Mouse (Mus musculus): Measurements from ENCODE around the gene Mgea5. TPM values are rescaled to one million over a fixed set of nuclear protein-coding genes. Genes with fewer than 3 reads are reported as not detected.
A peak's percentile ranks its signal among the peaks of the same experiment; 100 is the strongest.

Mgea5 gene
- total RNA-seq, 2 experiments from 2014 or later = 82.8 to 89.2 TPM

DNA sequence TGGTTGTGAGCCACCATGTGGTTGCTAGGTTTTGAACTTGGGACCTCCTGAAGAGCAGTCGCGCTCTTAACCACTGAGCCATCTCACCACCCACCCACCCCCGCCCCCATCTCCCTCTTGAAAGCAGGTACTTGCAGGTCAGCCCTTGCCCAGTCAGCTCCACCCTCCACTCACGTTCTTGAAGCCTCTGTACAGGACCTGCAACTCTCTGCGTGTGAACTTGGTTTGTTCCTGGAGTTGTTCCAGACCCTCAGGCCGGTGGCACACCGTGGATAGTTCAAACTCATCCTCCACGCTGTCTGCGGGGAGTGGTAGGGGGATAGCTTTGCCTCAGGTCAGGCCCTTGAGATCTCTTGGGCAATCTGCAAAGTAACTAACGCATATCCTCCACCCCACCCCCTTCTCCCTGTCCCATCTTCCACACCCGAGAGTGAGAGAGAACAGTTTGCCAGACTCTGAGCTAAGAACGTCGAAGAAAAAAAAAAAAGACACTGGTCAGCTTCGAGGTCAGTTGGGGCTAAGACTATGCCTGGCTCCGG is 11.8 kb upstream of the Mgea5 start:
- no peak for DNase-seq

DNA sequence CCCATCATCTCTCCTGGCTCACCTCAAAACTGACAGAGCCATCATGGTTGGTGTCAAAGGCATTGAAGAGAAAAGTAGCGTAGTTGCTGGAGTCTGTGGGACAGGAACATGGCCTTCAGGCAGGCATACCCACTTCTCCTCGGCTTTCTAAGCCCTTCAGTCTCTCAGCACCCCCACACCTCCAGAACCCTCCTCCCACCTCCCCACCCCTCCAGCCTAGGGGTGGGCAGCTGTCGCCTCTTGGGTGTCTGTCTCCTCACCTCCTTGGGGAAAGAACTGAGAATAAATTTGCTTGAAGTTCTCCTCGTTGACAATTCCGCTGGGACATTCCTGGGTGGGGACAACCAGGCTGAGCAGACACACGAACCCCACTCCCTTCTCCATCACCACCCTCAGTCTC is 11.1 kb upstream of the Mgea5 start:
- DNase-seq = no peak

DNA sequence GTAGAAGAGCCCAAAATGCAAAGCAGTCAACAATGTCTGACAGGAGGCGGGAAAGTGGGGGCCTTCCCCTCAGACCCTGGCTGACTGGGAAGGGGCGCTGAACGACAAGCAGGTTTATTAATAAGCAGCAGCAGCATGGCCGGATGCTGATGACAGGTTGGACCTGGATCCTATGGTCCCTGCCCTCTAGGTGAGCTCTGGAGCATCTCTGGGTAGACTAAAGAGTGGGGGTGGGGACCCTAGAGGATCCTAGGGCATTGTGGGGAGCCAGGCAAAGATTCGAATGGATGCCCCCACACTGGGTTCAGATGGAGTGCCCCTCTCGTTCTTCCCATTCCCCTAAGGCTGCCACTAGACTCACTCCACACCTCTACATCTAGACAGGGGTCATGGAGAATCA is 8.8 kb upstream of the Mgea5 start:
- no peak for DNase-seq

DNA sequence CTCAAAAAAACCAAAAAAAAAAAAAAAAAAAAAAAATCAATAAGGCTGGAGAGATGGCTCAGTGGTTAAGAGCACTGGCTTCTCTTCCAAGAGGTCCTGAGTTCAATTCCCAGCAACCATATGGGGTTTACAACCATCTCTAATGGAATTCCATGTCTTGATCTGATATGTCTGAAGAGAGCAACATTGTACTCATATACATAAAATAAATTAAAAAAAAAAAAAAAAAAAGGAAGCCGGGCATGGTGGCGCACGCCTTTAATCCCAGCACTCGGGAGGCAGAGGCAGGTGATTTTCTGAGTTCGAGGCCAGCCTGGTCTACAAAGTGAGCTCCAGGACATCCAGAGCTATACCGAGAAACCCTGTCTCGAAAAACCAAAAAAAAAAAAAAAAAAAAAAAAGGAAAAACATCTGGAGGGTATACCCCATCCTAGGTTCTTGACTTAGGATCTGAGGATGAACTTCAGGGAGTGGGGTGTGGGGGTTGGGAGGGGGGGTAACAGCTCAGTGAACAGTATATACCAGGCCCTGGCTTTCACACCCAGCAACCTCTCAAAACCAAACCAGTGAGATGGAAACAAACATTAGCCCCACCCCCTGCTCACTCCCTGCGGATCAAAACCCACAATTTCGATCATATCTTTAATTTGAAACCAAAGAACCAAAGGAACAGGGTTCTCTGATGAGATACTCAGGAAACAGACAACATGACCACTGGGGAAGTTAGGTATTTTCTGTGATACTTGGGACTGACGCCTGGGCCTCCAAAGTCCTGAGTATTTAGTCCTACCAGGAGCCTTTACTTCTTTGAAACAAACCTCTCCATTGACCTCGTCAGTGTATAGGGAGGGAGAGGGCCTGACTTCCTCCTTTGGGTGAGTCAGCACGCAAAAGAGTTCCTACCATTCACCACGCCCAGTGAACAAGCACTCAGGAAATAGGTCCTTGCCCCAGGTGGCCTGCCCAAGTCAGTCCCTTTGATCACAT is 6.5 kb upstream of the Mgea5 start:
- no peak for DNase-seq

DNA sequence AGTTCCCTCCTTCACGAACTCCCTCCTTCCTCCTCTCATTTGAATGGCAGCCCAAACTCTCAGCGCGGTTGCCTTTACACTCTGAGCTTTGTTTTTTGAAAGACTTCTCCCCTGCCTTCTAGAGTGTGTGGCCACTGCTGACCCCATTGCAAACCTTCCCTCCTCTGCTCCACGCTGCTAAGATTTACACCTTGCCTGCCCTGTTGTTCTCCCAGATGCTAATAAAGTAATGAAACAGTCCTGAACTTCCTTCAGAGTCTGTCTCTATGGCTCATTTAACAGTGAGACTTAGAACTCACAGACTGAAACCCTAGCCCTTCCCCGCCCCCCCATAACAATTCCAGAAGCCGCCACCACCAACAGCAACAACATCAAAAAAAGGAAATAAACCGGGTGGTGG is 5.7 kb upstream of the Mgea5 start:
- no peak for DNase-seq

DNA sequence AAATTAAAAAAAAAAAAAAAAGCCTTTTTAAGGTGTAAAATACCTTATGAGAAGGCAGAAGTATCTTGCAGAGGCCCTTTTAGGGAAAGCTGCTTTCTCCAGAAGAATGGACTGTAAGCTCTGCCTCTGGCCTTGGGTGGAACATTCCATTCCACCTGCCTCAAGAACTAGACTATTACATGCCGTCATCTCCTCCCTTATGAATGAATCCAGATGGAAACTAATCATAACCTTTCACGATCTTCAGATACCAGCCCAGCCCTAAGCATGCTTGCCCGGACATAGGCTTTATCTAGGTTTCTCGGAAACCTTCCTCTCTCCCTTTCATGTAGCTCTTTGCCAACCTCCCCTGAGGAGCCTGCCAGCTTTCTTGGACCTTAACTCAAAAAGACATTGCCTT is 4.7 kb upstream of the Mgea5 start:
- no peak for DNase-seq

DNA sequence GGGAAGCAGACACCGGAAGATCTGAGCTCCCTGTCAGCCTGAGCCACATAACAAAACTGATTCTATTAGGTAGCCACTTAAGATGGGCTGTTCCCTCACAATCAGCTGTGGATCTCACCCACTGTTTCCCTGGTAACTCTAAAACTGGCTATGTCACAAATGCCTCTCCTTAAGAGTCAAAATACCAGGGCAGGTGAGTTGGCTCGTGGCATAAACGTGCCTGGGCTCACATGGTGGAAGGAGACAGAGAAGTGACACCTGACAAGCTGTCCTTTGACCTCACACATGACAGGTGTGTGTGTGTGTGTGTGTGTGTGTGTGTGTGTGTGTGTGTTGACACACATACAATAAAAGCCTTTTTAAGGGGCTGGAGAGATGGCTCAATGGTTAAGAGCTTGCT is 3.8 kb upstream of the Mgea5 start:
- no peak for DNase-seq

DNA sequence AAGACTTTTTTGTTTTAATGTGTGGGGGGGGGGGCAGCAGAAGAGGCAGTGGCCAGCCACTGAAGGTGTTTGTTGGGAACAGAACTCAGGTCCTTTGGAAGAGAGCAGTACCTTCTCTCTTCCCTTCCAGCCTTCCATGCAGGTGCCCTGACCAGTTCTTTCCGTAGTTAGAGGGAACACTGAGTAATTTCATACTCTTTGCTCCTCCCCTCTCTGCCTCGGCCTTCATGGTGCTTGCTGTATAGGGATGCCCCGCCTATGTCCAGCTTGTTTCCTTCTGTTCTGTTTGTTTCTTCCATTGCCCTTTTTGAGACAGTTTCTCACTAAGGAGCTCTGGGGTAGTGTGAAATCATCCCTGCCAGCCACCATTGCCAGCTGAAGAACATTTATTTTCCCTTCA is 1.8 kb upstream of the Mgea5 start:
- no peak for DNase-seq

DNA sequence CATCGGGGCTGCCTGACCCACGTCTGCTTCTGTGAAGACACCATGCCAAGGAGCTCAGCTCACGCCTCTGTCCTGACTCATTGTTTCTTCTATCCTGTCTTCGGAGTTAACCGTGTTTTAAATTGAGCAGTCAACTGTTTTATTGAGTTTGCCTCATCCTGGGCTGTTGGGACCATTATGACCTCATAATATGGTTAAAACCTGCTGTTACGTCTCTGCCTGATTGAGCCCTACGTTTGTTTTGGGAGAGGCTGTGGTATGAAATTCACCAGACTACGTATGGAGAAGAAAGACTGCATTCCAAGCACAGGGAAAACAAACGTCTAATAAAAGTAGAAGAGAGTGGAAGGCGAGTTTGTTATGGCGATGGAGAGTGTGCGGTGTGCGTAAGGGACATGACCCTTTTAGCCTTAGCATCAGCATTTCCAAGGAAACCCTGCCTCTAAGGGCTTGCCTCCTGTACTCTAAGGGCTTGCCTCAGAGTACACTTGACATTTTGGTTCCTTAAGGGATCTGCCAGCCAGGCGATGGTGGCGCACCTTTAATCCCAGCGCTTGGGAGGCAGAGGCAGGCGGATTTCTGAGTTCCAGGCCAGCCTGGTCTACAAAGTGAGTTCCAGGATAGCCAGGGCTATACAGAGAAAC is 418 bp upstream of the Mgea5 start:
- DNase-seq = no peak

DNA sequence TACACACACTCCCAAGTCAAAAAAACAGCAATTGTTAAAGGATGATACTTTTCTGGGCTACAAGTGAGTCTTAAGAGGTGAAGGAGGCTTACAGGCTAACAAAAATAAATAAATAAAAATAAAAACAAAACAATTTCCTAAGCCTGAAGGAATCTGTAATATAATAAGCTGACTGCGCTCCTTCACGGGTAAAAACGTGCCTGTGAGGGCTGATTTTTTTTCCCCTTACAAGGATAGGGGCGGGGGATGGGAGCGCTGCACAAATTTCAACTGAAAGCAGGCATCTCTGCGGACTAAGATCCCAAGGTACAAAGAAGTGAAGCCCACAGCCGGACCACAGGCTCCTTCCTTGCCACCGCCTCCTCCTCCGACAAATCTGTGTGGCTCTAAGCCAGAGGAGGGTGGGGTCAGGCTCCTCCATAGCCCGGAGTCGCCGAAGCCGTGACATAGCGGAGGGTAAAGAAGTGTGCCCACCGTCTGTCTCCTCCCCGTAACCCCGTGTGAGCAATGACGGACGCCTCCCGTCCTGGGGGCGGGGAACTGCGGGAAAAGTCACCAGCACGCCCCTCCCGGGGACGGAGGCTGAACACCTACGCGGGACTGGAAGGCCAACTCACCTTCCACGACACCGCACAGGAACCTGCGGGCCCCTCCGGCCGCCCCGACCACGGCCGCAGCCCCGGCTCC is 1.2 kb downstream of the Mgea5 start:
- DNase-seq = peak; percentile 83

DNA sequence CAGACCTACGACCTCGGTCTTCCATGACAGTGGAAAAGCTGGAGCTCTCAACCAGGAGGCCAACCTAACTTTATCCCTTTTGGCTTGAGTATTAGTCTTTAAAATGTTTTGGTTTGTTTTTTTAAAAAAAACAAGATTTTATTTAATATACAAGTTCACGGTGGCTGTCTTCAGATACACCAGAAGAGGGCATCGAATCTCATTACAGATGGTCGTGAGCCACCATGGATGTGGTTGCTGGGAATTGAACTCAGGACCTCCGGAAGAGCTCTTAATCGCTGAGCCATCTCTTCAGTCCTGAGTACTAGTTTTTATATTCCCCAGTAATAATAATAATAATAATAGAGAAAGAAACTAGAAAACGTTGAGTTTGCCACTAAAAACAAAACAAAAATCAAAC is 2.0 kb downstream of the Mgea5 start:
- no peak for DNase-seq

DNA sequence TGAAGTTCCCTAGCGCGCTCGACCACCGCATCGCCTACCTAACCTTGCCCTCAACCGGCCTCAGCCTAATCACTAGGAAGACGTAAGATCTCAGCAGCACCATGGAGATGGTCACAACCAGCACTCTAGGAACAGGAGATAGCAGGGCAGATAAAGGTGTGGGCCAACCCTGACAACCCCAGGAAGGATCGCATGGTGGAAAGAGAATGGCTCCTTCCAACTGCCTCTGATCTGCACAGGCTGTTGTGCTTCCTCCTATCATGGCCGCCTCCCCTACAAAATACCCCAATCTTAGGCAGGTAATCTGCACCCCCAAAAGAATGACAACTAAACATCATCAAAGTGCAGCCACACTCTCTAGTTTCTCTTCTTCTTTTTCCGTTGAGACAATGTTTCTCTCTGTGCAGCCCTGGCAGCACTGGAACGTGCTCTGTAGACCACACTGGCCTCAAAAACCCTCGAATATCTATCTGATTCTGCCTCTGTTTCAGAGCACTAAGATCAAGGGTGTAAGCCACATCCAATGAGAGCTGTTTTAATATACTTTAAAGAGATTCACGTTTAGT is 3.2 kb downstream of the Mgea5 start:
- DNase-seq = no peak

DNA sequence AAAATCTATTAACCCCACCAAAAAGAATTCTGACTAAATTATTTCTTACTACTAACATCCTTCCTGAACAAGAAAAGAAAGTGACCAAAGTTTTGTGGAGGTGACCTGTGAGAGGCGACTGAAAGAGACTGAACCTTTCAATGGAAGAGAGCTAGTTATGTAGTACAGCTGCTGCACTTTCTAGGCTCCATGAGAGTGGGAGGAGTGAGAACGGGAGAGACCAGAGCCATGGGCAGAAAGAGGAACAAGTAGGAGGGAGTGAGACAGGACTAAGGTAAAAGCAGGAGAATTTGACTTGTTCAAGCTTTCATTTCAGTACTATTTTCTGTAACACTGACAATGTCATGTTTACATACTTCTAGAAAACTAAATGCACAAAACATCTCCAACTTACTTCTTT is 8.2 kb downstream of the Mgea5 start:
- DNase-seq = no peak

DNA sequence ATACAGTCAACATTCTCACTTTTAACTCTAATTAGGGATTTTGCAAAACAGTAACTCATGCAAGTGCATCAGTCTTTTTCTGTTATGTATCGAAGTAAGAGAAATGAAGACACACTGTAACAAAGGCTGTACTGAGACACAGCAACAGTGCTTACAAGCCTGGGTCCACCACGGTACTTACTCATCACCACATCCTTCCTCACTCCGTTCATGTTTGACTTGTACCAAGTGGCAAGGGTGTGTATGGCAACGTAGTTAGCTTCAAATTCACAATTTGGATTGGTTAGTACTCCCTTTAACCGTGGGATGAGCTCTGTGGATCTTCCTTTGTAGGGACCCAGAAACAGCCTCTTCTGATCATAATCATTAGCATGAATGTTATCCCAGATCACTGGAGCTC is 12.1 kb downstream of the Mgea5 start:
- no peak for DNase-seq

DNA sequence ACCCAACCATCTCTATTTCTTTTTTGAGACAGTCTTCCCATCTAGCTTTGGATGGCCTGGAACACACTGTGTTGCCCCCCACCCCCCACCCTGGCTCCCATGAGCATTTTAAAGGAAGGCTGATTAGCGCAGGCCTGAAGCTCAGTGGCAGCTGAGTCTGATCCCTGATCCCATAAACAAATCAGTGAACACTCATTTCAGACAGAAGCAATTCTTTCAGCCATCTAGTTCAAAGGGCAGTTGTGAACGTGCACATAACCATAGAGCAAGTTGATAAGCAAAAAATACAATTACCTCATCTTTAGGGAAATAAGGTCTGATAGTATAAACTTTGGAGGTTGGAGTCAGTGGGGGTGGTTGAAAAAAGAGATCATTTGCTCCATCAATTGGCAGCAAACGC is 22.8 kb downstream of the Mgea5 start:
- no peak for DNase-seq

DNA sequence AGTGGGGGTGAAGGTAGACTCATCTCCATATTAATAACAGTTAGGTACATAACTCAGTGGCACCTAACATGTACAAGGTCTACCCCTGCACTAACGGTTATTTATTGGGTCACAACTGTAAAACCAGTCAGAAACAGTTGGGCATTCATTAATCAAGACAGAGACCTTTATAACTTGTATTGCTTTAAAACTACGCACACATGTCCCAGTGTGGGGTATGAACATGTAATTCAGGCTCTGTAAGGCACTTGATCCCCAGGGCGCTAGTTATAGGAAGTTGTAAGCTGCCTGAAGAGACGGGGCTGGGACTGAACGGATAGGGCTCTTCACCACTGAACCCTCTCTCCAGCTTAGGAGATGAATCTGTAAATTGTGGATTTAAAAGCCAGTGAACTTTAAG is 25.0 kb downstream of the Mgea5 start:
- DNase-seq = no peak

DNA sequence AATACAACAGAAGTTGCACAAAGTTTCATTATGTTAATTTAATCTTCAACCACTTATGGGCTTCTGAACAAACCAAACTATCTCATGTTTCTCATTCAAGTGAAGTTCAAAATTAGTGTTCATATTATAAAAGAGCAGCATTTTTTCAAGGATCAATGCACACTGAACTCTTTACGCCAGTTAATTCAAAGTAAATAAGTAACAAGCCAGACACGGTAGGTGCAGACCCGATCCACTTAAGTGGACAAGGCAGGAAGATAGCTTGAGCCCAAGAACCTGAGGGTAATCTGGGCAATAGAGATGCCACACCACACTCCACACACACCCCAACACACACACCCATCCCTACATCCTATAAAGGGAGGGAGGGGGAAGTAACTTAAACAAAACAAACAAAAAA is 30.1 kb downstream of the Mgea5 start:
- DNase-seq = no peak

DNA sequence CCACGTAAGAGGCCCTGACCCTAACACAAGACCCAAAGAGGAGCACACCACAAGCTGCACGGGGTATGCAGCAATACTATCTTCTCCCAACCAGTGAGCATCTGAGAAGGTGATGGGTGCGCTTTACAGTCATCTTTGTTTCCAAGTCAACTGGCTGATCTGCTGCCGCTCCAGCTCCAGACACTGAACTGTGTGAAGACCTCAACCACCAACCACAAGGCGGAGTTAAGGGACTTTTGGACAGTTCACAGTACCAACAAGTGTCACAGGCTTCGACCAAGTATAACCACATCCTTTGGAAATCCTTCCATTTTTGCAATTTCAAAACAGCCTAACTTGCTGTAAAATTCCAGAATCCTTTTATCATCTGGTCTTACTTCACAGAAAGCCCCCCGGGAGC is 31.8 kb downstream of the Mgea5 start:
- DNase-seq = no peak

DNA sequence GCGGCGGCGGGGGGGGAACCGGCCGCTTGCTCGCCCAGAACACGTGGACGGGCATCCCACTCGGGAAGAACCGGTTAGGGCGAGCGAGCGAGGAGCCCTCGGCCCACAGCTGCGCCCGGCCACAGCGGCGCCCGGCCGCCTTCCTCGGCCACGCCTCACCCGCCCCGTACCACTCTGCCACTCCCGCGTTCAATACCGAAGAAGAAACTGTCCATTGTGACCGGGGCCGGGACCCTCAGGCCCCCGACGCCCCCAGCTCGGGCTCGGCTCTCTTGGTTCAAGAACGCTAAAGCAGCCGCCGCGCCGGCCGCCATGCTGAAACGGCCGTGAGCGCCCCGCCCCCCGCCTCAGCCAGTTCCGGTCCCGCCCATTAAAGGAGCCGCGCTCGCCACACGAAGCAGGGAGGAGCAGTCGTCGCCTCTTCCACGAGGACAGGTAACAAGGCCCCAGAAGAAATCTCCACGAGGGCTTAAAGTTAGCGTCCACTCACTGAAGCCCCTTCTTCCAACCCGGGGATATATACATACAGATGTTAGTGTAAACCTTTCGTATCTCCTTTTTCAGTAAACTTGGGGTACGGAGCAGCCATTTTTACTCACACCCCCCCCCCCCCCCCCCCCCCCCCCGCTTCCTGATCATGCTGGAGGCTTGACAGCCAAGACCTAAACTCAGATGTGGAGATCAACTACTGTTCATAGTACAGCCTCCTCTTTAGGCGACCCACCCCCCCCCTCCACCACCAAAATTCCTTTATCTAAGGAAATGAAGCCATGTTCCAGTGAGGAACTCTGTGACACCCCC is 34.2 kb downstream of the Mgea5 start, which contains the start of gene Npm3:
Gene Npm3, minus strand, starts transcription at position 349 of the 801 bp plus-strand sequence.
- peak; percentile 90 for DNase-seq

DNA sequence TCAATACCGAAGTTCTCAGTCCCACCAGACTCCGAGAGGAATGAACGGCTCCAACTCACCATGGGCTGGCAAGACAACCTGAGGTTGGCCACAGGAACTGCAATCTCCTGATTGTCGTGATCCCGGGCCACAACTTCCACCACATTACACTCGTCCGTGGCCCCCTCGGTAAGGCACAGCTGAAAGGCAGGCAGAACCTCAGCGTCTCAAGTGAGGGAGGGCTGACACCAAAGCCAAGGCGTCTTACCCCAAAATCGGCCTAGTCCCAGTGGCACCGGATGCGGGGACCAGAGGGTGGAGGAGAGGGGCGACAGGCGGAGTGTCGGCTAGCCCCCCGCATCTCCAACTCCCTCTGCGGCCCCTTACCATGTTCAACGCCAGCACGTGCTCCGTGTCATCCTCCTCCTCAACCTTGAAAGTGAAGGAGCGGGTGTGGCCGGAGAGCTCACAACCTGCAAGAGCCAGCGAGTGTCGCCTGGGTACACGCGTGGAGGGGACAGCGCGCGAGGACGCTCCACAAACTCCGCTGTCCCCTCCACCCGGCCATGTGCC is 34.9 kb downstream of the Mgea5 start:
- DNase-seq = no peak

DNA sequence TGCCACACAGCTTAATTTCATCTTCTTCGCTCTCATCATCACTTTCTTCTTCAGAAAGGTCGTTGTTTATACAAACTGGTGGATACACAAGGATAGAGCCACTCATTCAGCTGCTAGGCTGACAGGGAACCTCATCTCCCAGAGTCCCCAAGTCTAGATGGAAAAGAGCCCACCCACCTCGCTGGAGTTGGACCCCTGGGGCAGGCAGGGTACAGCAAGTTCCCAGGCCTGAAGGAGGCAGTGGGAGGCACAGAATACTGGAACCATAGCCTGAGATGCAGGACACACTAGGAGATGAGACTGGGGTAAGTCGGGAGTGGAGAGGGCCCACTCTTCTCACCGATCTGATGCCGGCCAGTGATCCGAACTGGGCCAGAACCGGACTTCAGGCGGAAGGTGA is 35.4 kb downstream of the Mgea5 start:
- DNase-seq = no peak
